Mouse (Mus musculus): Measurements from ENCODE around the gene 2810459M11Rik.
A peak's percentile ranks its signal among the peaks of the same experiment; 100 is the strongest.

2810459M11Rik gene

DNA sequence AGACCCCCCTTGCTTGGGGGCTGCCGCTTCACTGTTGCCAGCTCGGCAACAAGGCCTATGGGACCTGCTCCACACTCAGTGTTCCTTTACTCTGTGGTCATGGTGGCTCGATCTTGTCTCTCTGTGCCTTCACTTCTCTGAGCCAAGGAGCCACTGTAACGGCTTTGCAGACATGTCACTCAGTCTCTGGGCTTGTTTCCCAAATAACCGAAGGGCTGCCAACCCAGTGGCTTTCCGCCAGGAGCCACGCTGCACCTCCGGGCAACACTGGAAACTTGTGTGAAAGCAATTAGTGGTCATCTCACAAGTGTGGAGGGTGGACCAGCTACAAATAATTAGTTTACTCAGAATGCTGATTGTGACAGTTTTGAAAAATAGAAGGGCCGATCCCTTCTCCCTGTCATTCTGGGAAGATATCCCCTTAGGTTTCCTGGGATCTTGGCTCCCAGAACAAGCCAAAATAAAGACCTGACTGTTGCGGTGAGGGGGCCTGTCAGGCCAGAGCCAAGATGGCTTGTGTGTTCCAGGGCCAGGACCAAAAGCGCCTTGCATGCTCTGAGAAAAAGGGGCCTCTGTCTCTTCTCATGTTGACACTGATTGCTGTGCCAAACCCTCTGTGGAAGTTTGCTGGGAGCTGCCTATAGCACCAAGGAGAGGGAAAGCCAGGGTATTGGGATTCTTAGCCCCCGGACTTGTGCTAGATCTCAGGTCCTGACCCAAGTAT lies 7.7 kb downstream of the 2810459M11Rik start:
- no peak for DNase-seq (ENCODE audit: low read depth, low spot score)

DNA sequence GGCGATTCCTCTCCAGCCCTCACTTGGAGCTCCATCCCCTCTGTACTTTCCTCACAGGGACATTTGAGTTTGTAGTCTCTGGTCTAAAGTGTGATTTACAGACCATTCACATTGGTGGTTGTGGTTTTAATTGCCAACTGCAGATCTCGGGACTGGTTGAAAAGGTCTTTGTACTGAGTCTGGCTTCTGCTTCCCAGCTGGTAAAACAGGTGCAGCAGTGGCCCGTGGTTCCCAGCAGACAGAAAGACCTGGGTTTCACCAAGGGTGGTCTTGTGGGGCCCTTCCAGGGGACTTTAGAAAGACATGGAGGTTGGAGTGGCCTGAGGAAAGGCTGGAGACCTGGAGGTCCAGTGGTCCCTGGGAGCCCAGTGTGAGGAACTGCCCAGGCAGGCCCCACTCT lies 9.3 kb downstream of the 2810459M11Rik start:
- DNase-seq (ENCODE audit: low read depth, low spot score), result no peak

DNA sequence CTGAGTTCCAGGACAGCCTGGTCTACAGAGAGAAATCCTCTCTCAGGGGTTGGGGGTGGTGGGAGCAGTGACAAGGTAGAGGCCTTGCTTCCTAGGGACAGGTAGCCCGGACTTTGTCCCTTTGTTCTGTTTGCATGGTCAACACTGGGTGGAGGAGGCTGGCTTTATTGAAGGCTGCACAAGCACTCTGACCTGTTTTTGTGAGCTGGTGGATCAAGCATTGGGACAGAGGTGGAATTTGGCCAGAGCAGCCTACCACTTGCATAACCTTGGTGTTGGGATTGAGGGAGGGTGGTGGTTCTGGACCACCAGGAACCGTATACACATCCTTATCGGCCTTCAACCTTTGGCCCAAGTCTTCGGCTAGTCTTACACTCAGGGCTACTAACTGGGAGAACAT lies 10.6 kb downstream of the 2810459M11Rik start:
- DNase-seq (ENCODE audit: low read depth, low spot score), result no peak

- DNase-seq (ENCODE audit: low read depth, low spot score), result peak; percentile 71
These were observed 13.4 kb downstream of the 2810459M11Rik start for GRCm38 (mm10) chr1:86058856-86059769.

- no peak for DNase-seq (ENCODE audit: low read depth, low spot score)
These were observed 16.9 kb downstream of the 2810459M11Rik start for GRCm38 (mm10) chr1:86062523-86062922.

DNA sequence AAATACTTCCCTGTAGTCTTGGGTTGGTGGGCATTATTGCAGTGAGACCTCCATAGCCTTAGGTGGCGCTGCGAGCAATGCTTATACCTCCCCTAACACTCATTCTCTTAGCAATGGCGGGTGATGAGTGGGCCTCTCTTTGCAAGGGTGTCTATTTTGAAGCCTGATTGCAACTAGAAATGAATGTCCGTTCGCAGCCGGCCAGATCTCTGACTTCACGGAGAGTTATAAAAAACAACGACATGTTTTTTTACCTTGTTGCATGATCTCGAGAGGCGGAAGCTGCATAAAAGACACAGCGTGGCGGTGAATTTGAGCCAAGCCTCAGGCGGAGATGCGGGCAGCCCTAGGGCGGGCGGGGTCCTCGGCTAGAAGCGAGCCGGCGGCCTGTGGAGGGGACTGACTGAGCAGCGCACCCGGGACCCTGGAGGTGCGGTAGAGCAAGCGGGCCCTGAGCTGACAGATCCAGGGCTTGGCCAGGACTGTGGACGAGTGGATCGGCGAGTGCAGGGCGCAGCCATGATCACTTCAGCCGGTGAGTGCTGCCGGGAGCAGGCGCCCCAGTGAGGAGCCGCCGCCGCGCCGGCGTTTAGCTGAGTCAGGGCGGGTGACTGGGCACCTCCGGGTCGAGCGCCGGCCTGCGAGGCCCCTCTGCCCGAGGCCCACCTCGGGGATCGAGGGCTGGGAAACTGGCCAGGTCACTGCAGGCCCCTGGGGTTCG lies 18.8 kb downstream of the 2810459M11Rik start, which contains the start of gene Psmd1:
Psmd1 (plus strand) TSS at position 117 of the 721 bp plus-strand sequence.
- peak; percentile 85 for DNase-seq (ENCODE audit: low read depth, low spot score)

- no peak for DNase-seq (ENCODE audit: low read depth, low spot score)
These were observed 30.9 kb downstream of the 2810459M11Rik start for GRCm38 (mm10) chr1:86076565-86076964.

- no peak for DNase-seq (ENCODE audit: low read depth, low spot score)
These were observed 48.8 kb downstream of the 2810459M11Rik start for GRCm38 (mm10) chr1:86094413-86094812.

DNA sequence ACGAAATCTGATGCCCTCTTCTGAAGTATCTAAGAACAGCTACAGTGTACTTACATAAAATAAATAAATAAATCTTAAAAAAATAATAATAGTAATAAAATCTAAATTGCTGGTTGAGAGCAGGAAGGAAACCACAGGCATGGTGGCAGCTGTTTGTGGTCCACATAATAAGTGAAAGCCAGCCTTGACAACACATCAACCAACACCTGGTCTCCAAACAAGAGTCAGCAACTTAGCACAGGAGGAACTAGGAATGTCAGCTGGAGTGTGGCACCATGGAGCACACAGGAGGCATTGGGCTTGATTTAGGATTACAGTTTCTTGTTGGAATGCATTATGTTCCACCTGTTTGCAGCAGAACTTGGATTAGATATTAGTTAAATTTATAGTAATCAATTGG lies 59.4 kb downstream of the 2810459M11Rik start:
- no peak for DNase-seq (ENCODE audit: low read depth, low spot score)

Measured in brain, embryonic 18.5 days (tissue).